Mouse (Mus musculus): ENCODE results near the gene Cep131.

DNA sequence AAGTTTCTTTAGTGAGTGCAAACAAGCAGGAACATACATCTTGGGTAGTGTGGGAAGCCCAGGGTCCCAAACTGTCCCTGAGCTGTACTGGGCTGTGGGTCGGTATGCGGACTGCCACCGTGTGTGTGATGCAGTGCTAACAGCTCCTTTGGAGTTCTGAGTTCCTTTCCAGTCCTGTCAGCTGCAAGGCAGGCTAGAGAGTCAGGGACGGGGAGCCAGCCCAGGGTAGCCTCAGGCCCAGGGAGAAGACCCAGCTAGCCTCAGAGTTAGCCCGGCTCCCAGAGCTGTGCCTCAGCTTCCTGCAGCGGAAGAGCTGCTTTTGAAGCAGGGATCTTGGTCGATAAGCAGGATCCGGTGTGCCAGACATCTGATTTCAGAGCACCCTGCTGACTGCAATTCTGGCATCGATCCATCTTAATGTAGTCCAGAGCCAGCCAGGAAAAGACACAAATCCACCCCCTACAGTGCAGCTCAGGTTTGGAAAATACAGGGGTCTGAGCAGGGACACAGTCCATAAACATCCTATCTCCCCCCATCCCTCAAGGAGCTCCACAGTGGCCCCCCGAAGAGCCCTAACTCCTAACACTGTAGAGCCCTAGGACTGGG lies 33.4 kb upstream of the Cep131 start:
- TF ChIP-seq CTCF (IDR thresholded peaks at IDR 0.05; ENCODE audit: low read depth, low read length) (no peak), EP300 (IDR thresholded peaks at IDR 0.05; ENCODE audit: insufficient read depth, low read depth, low read length) (no peak)
